Mouse (Mus musculus): ENCODE data around the gene Dlec1.
A peak's percentile ranks its signal among the peaks of the same experiment; 100 is the strongest.

DNA sequence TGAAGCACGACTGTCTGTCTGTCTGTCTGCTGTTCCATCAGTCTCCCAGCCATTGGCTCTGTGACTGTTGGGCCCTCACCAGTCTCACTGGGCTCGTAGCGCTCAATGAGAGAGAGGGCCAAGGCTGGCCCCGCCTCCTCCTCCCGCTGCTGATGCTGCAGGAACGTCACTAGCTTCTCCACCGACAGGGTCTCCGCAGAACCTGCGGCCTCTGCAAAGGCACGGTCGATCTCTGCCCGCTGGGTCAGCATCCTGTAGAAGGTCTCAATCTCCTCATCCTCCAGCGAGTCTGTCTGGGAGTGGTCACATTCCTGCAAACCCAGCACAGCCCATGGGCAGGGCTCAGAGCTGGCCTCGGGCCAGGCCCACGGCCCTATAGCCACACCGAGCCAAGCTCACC lies 26.6 kb upstream of the Dlec1 start:
- no peak for TF ChIP-seq CTCF (IDR thresholded peaks at IDR 0.05; ENCODE audit: low read depth, low read length)
- 0 out of 2 replicates have a peak, but pooled peaks have one; percentile 1 for TF ChIP-seq EP300 (IDR thresholded peaks at IDR 0.05; ENCODE audit: insufficient read depth, low read depth, low read length)

All from ES-Bruce4 (cell line).